Comparison of ENCODE assay signal across 18 mouse cellular contexts in the genomic region with DNA sequence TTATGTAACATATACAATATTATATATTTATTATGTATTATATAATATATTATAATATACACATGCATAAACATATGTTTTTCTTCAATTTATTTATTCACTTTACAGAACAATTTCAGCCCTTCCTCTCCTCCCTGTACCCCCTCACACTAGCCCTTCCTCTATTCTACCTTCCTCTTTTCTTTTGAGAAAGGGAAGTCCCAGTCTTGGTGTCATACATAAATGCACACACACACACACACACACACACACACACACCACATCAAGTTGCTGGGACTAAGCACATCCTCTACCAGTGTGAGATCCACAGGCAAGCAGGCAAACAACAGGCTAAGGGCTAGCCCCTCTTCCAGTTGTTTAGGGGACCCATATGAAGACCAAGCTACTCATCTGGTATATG.
"Had no signal": no experiment of that assay in that cellular context is flagged by ENCODE, and none has a peak within 500 bp of the region (broad histone marks: within the 10 kb centered on the region; RNA-seq: fewer than 3 reads in every experiment).

No protein-coding gene starts in this region.

- H3K4me1 ChIP-seq: limb, embryonic 12.5 days; limb, embryonic 15.5 days; liver, embryonic 12.5 days; liver, embryonic 15.5 days; neural tube, embryonic 12.5 days; neural tube, embryonic 15.5 days had no signal

- DNase-seq: kidney, adult 18-20 months; kidney, postnatal 25 days; left cerebral cortex, postnatal 4 days; lung, adult 2 months; lung, postnatal 36 days; midbrain, embryonic 14.5 days; right cerebral cortex, adult 18-20 months; right cerebral cortex, postnatal 14 days; spleen, adult 18-20 months; thymus, adult 18-20 months; thymus, postnatal 36 days had no signal

- H3K27ac ChIP-seq: kidney, postnatal 0 days; limb, embryonic 12.5 days; limb, embryonic 15.5 days; liver, embryonic 12.5 days; liver, embryonic 15.5 days; neural tube, embryonic 12.5 days; neural tube, embryonic 15.5 days had no signal

- H3K27me3 ChIP-seq: limb, embryonic 12.5 days; limb, embryonic 15.5 days; liver, embryonic 12.5 days; liver, embryonic 15.5 days; neural tube, embryonic 12.5 days; neural tube, embryonic 15.5 days had no signal

- ATAC-seq: liver, embryonic 12.5 days had no signal

- H3K36me3 ChIP-seq: limb, embryonic 12.5 days; limb, embryonic 15.5 days; liver, embryonic 12.5 days; liver, embryonic 15.5 days; neural tube, embryonic 12.5 days; neural tube, embryonic 15.5 days had no signal

- H3K9ac ChIP-seq: limb, embryonic 12.5 days; limb, embryonic 15.5 days; liver, embryonic 12.5 days; liver, embryonic 15.5 days; neural tube, embryonic 12.5 days; neural tube, embryonic 15.5 days had no signal

- H3K4me3 ChIP-seq: limb, embryonic 12.5 days; limb, embryonic 15.5 days; liver, embryonic 12.5 days; liver, embryonic 15.5 days; neural tube, embryonic 12.5 days; neural tube, embryonic 15.5 days had no signal

- H3K9me3 ChIP-seq: limb, embryonic 12.5 days; limb, embryonic 15.5 days; liver, embryonic 12.5 days; liver, embryonic 15.5 days; neural tube, embryonic 12.5 days; neural tube, embryonic 15.5 days had no signal
